Mouse (Mus musculus): Measurements from ENCODE around the gene Gm5136. TPM values are rescaled to one million over a fixed set of nuclear protein-coding genes. Genes with fewer than 3 reads are reported as not detected.

Gm5136 gene
- polyA plus RNA-seq (2017; shearing (Covaris generic)): not detected

GRCm38 (mm10) chr10:108699946-108700345, at the start of gene Gm5136:
TSS of gene Gm5136 (minus strand) at chr10:108700160.
- no peak for ATAC-seq

DNA sequence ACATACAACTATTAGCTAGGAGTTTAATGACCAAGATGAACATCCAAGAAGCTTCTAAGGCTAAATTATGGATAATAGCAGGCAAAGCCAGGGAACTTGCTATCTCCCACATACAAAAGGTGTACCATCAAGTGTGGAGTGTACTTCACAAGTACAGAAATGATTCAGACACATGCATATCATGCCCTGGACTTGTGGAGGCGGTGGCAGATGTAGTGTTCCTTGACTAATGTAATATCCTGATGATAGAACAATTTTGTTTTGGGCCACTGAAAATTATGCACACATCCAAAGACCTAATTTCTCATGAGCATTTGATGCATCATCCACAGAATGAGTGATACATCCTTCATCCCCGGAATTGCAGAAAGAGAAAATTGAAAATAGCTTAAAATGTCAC, 43.8 kb upstream of the Gm5136 start:
- no peak for ATAC-seq

DNA sequence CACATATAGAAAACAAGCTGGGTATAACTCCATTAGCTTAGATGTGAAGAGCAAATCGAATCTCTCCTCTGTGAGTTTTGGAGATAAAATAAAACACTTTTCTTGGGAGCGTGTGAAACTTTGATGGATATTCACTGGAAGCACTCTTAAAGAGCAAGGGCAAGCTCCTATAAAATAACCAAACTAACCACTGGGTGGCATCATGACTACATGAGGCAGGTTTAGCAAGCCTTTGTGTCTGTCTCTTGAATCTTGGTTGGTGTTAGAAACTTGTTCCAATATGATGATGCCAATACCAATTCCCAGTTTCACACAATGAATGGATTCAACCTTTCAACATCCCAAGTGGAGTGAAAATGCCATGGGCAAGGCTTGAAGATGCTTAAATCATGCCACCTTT, 34.0 kb upstream of the Gm5136 start:
- ATAC-seq: no peak

- no peak for ATAC-seq
These were observed 29.0 kb upstream of the Gm5136 start for GRCm38 (mm10) chr10:108728961-108729360.

- ATAC-seq: no peak
These were observed 26.4 kb upstream of the Gm5136 start for GRCm38 (mm10) chr10:108726391-108726790.

DNA sequence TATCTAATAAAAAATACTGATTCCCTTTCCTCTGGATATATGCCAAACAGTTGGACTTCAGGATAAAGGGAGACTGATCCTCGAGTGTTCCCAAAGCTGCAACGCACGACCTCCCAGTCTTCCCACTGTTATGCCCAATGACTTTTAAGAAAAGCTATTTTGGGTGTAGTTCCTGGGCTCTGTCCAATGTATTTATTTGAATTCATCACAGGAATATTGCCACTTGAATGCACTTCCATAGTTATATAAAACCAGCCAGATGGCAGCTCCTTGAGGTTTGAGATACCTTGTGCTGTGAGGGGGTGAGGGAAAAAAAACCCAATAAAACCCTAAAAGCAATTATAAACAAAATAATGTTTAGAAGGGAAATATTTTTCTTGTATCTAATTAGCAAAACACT, 24.9 kb upstream of the Gm5136 start:
- ATAC-seq: no peak

- ATAC-seq: no peak
These were observed 10.6 kb upstream of the Gm5136 start for GRCm38 (mm10) chr10:108710514-108710913.

- no peak for ATAC-seq
These were observed 5.7 kb upstream of the Gm5136 start for GRCm38 (mm10) chr10:108705658-108706057.

DNA sequence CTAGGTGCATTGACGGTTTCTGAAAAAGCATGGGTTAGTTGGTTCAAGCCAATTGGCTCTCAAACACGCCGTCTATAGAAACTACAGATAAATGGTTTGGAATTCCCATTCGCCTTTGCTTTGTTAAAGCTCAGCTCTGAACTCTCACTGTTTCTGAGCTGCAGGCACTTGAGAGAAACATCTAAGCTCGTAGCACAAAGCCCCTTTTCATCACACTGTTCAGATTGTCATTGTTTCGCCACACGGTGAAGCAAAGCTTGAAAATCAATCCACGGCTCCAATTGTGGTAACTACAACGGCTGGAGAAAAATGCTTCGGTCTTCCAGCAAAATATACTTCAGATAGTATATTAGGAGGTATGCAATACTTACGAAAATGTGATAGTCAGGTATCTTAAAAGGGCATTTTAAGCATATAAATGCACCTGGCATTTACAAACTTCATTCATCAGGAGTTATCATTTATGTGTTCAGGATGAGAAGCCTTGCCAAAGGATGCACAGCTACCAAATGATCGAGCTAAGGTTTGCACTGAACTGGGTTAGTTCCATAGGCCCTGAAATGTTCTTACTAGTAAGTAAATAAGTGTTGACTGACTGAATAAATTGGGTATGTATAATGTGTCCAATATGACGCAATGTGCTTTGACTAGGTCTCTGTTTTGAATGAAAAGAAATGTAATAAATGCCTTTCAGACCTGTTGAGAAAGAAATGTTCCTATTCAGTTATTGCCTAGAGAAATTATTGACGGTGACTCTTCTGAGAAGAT, 1.6 kb upstream of the Gm5136 start:
- no peak for ATAC-seq

DNA sequence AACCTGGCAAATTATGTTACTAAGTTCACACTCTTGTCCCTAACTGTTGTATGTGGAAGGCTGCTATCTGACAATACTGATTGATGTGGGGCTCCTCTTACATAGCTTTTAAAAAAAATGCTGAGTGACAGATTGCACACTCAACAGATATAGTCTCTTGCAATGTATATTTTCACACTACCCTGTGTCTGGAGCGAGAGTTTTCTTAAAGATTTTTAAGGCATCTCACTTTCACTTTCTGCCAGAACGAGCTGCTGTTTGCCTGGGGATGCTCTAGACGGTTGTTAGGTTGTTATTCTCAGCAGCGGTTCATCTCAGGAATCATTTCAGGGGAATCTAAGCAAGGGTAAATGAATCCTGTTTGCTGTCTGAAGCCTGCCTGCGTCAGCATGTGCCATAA, 2.9 kb downstream of the Gm5136 start:
- no peak for ATAC-seq

DNA sequence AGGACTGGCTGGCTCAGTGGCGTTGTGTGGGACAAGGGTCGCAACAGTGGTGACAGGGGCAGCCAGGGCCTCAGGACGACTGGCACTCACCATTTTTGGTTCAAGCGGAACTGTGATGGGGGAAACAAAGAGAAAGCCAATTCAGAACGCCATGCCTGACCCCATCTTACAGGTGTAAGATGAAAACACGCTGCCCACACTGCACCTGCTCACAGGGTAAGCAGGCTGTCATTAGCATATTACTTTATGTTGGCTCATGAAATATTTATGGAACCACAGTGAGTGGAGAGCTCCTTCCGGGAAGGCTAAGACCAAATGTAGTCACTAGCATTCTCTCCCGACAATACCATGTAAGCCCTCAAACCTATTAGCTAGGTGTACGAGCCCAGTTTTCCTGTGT, 9.0 kb downstream of the Gm5136 start:
- no peak for ATAC-seq

GRCm38 (mm10) chr10:108686696-108687095, 13.3 kb downstream of the Gm5136 start:
- no peak for ATAC-seq

DNA sequence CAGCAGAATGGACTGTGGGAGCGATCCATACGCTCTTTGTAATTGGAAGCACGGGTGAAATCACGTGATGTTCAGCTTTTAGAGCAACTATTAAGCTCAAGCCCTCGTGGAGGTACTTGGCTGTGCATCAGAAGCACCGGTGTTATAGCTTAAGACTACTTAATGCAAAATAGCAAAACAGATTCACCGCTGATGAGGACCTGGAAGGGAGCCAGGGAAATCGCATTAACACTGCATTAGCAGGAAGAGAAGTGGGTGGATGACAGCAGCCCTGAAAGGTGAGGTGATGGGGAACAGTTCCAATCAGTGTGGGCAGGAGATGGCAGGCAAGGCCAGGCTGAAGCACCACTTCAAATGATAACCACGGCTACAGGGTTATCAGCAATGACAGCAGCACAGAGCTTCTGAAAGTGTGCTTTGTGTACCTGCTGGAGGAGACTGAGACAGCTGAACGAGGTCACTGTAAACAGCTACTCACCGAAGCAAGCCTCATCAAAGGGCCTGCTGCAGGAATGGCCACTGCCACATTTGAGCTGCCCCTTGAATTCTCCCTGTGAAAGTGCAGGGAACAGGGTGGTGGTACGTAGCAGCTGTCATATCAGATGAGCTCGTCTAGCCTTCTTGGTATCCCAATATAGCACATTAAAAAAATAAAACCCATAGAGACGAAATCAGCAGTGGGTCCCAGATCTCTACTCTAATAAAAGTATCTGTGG, 20.1 kb downstream of the Gm5136 start:
- ATAC-seq: no peak

- no peak for ATAC-seq
These were observed 22.9 kb downstream of the Gm5136 start for GRCm38 (mm10) chr10:108677053-108677452.

- no peak for ATAC-seq
These were observed 31.0 kb downstream of the Gm5136 start for GRCm38 (mm10) chr10:108668944-108669343.

DNA sequence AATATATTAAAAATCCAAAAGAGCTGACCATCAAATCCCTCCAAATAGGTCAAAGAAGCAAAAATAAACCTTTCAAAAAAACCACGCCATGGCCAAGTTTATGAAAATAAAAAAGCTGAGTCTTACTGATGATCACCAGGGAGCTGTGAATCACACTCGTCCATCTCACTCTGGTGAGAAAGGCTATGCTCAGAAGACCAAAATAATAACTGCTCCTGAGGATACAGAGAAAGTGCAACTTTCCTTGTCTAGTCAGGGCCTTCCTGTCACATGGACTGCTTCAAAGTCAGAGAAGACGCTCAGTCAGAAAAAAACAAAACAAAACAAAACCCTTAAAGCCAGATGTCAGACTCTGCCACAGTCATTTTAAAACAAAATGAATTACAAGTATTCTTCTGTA, 39.7 kb downstream of the Gm5136 start:
- no peak for ATAC-seq

GRCm38 (mm10) chr10:108658300-108658699, 41.7 kb downstream of the Gm5136 start:
- ATAC-seq: no peak

- no peak for ATAC-seq
These were observed 42.3 kb downstream of the Gm5136 start for GRCm38 (mm10) chr10:108657669-108658068.

- ATAC-seq: no peak
These were observed 43.1 kb downstream of the Gm5136 start for GRCm38 (mm10) chr10:108656898-108657297.

GRCm38 (mm10) chr10:108655074-108655473, 44.9 kb downstream of the Gm5136 start:
- ATAC-seq: no peak

DNA sequence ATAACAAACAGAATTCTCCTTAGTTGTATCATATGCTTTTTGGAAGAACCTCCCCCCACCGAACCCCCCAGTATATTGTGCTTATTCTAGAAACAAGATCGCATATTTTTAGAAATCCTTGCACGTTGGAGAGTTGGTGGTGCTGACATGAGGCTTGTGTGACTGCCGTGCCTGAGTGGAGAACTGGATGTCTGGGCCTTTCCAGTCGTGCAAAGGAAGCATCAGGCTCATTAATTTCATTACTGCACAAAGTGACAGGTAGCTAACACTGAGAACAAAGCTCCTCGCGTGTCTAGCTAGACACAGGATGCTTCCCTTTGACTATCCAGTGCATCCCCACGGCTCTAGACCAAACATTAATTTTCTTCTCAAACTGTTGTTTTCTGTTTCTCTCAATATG, 47.1 kb downstream of the Gm5136 start:
- no peak for ATAC-seq

GRCm38 (mm10) chr10:108652066-108652465, 47.9 kb downstream of the Gm5136 start:
- no peak for ATAC-seq

DNA sequence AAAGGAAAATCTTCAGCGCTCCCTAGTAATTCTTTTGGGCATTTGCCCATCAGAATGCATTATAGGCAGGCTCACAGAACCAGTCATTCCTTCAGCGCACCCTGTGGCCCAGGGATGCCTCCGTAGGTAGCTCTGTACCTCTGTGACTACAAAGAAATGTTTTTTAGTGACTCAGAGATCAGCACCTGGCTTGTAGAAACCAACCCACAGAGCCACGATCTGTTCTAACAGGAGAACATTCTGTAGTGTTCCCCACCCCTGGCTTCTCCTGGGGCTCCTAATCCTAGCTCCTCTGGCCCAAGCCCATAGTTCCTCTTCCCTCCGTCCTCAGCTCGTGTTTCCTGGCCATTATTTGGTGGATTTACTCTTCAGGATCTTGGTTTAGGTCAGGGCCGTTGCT, 50.8 kb downstream of the Gm5136 start:
- no peak for ATAC-seq
